Mouse (Mus musculus): Measurements from ENCODE around the gene Hist1h1a.

DNA sequence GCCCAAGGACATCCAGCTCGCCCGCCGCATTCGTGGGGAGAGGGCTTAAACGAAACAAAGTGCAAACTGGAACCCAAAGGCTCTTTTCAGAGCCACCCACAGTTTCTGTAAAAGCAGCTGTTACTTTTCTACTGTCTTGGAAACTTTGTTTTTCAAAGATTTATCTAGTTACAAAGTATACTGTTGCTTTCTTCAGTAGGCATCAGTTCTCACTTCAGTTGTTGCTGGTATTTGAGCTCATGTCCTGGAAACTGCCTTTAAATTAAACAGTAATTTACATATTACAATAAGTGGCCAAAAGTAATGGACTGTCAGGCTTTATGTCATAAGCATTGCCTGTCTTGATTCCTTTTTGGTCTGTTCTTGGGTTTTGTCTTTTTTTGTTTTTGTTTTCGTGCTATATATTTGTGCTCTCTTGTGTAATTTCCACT is 10.7 kb upstream of the Hist1h1a start:
- TF ChIP-seq NELFE (IDR thresholded peaks at IDR 0.05; ENCODE audit: low read depth, low read length): no peak
- TF ChIP-seq CTCF (IDR thresholded peaks at IDR 0.05 in 2 of 3, conservative IDR thresholded peaks at IDR 0.05 in 1 of 3; ENCODE audit: control insufficient read depth in 1 of 3, insufficient read depth in 1 of 3, low read depth in 2 of 3, low read length in 3 of 3, poor library complexity in 1 of 3, severe bottlenecking in 1 of 3): no peak

Measured in MEL (cell line).